Mouse (Mus musculus): ENCODE measurements around the gene Gsk3a. TPM values are rescaled to one million over a fixed set of nuclear protein-coding genes. Genes with fewer than 3 reads are reported as not detected.

The Gsk3a gene
- polyA plus RNA-seq, 1 experiment: 94.8 TPM

DNA sequence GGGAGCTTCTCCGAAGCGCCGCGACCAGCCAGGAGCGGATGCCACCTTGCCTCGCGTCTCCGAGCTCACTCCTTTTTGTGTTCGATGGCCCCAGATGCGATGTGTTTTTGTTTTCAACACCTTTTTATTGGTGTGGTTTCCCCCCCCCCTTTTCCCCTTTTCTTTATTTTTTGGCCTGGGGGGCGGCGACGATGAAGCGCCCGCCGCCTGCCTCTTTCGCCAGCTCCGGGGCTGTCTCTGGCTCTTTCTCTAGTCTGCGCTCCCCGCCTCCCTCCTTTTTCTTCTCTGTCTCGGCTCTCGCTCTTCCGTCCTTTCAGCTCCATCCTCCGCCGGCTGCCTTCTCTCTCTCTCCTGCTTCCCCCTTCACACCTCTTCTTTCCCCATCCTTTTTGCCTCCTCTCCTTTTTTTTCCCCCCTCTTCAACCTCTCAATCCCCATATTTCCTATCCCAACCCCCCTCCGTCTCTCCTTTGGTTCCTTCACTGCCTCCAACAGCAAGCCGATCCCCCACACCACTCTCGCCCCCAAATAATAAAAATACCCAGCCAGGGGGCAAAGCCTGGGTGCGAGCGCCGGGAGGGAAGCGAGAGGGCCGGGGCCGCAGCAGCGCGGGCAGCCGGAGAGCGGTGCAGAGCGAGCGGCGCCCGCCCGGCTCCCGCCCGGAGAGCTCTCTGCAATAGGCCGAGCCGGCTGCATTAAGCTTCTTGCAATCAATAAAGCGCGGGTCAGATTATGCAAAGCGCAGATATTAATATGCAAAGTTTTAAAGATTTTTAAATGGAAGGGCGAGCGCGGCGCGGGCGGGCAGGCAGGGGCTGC lies 58.7 kb downstream of the Gsk3a start:
- Histone ChIP-seq H3K4me1 (ENCODE audit: control insufficient read depth, insufficient read depth, low read length) (peaks cover 13% of the 10 kb centered on the region), H3K4me3 (ENCODE audit: control insufficient read depth, low read depth, low read length) (no peak overlapping the region; the same call in 1 of the 2 replicates), H3K27ac (ENCODE audit: control insufficient read depth, insufficient read depth, low read depth, low read length) (no peak overlapping the region), H3K36me3 (ENCODE audit: control insufficient read depth, insufficient read depth, low read length) (no peaks in the 10 kb centered on the region), H3K27me3 (ENCODE audit: control insufficient read depth, insufficient read depth, low read length) (no peaks in the 10 kb centered on the region; the same call in 1 of the 2 replicates)
- no peak for TF ChIP-seq POLR2A (IDR thresholded peaks at IDR 0.05; ENCODE audit: control insufficient read depth, low read depth, low read length)
- TF ChIP-seq CTCF (IDR thresholded peaks at IDR 0.05; ENCODE audit: control insufficient read depth, insufficient read depth, insufficient replicate concordance, low read depth, low read length): no peak

DNA sequence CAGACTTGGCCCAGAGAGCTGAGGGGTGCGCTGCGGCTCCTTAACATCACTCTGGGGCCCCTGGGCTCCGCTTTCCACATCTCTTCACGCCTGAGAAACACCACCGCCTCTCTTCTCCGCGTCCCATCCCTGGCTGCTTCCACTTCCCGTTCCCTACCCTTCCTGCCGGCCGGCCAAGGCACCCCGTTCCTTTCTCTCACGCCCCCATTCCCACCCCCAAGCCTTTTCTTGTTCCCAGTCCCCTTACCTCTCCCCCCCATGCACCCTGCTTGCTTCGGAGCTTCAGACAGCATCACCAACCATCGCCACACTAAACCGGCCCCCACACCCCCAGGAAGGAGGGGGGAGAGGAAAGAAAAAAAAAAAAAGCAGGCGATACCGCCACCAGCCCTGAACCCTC lies 59.3 kb downstream of the Gsk3a start:
- H3K27me3 ChIP-seq (ENCODE audit: control insufficient read depth, insufficient read depth, low read length): no peaks in the 10 kb centered on the region; the same call in 1 of the 2 replicates
- H3K36me3 ChIP-seq (ENCODE audit: control insufficient read depth, insufficient read depth, low read length): no peaks in the 10 kb centered on the region
- no peak overlapping the region for H3K27ac ChIP-seq (ENCODE audit: control insufficient read depth, insufficient read depth, low read depth, low read length)
- no peak for TF ChIP-seq POLR2A (IDR thresholded peaks at IDR 0.05; ENCODE audit: control insufficient read depth, low read depth, low read length)
- TF ChIP-seq CTCF (IDR thresholded peaks at IDR 0.05; ENCODE audit: control insufficient read depth, insufficient read depth, insufficient replicate concordance, low read depth, low read length): no peak
- H3K4me1 ChIP-seq (ENCODE audit: control insufficient read depth, insufficient read depth, low read length): peaks cover 13% of the 10 kb centered on the region
- no peak overlapping the region for H3K4me3 ChIP-seq (ENCODE audit: control insufficient read depth, low read depth, low read length)

Other genes with a start within 250 kb of the Gsk3a start
- 0.38 and 0.44 TPM in 2 replicates for gene Atp1a3, start 231.9 kb downstream of the Gsk3a start, polyA plus RNA-seq (2012; rRNA removed)
- gene Grik5, start 165.5 kb downstream of the Gsk3a start, polyA plus RNA-seq (2012; rRNA removed): 83.7 and 86.7 TPM in 2 replicates
- 267 and 276 TPM in 2 replicates for gene Zfp574, start 165.3 kb downstream of the Gsk3a start, polyA plus RNA-seq (2012; rRNA removed)
- gene Pou2f2, start 58.1 kb downstream of the Gsk3a start, polyA plus RNA-seq (2012; rRNA removed): 8.3 TPM in 2 replicates
- gene Dedd2, start 17.2 kb downstream of the Gsk3a start, polyA plus RNA-seq (2012; rRNA removed): 26.0 and 27.1 TPM in 2 replicates
- gene Zfp526, start 16.4 kb downstream of the Gsk3a start, polyA plus RNA-seq (2012; rRNA removed): 29.4 and 31.9 TPM in 2 replicates
- 40.4 and 44.1 TPM in 2 replicates for gene Erf, start 12.9 kb upstream of the Gsk3a start, polyA plus RNA-seq (2012; rRNA removed)
- gene Cic, start 29.9 kb upstream of the Gsk3a start, polyA plus RNA-seq (2012; rRNA removed): 41.8 and 42.1 TPM in 2 replicates
- gene Pafah1b3, start 60.1 kb upstream of the Gsk3a start, polyA plus RNA-seq (2012; rRNA removed): 37.1 and 44.4 TPM in 2 replicates
- gene Prr19, start 63.6 kb upstream of the Gsk3a start, polyA plus RNA-seq (2012; rRNA removed): 83.0 and 90.6 TPM in 2 replicates
- gene Tmem145, start 68.3 kb upstream of the Gsk3a start, polyA plus RNA-seq (2012; rRNA removed): 1.3 TPM in 2 replicates
- gene Megf8, start 79.3 kb upstream of the Gsk3a start, polyA plus RNA-seq (2012; rRNA removed): 13.0 and 17.0 TPM in 2 replicates
- 0.26 TPM in 1 of 2 replicates, not detected in the other for gene Cnfn, start 131.9 kb upstream of the Gsk3a start, polyA plus RNA-seq (2012; rRNA removed)
- gene Lipe, start 160.9 kb upstream of the Gsk3a start, polyA plus RNA-seq (2012; rRNA removed): 250 and 254 TPM in 2 replicates
- gene Cxcl17, start 175.0 kb upstream of the Gsk3a start, polyA plus RNA-seq (2012; rRNA removed): not detected in 2 replicates
- gene Ceacam1, start 239.8 kb upstream of the Gsk3a start, polyA plus RNA-seq (2012; rRNA removed): 0.63 and 0.75 TPM in 2 replicates